Mouse (Mus musculus): ENCODE data around the gene Dync2li1.

DNA sequence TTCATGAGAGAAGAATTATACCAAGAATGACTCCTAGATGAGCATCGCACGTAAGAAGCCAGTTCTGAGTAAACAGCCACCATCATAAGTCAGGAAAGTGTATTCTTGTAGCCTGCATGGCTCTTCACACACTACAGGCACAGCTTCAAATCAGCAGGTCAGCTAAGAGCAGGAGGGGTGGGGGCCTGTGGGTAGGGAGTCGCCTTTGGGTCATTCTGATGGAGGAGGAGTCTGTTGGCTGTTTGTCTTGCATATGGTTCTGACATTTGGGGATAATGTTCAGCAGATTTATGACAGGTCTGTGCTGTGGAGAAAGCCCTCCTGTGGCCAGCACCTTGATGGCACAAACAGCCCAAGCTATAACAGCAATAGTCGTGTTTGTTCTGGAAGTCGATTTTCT lies 29.9 kb downstream of the Dync2li1 start:
- no peak for TF ChIP-seq CTCF (IDR thresholded peaks at IDR 0.05; ENCODE audit: borderline replicate concordance, extremely low read depth, insufficient read depth, insufficient read length)
- TF ChIP-seq POLR2A (IDR thresholded peaks at IDR 0.05; ENCODE audit: borderline replicate concordance, extremely low read depth, insufficient read depth, insufficient read length, poor library complexity, severe bottlenecking), result no peak

Measured in brain, embryonic 14.5 days (tissue).